Mouse (Mus musculus) midbrain, embryonic 11.5 days (tissue): Measurements from ENCODE around the gene Limch1. TPM values are rescaled to one million over a fixed set of nuclear protein-coding genes. Genes with fewer than 3 reads are reported as not detected.
A peak's percentile ranks its signal among the peaks of the same experiment; 100 is the strongest.

Experiments
- ATAC-seq: fragments of 200-750 bp; cut with Nextera tagmentation; 2 replicates; pipeline ENCODE4 v1.8.0; 2017; ENCODE audit warnings: moderate TSS enrichment, moderate library complexity; ENCODE audit not compliant: low FRiP score
- DNase-seq: peaks from one replicate; pipeline ENCODE4 v3.0.0; 2015; ENCODE audit warnings: low spot score; ENCODE audit errors: missing footprints
- H3K27ac ChIP-seq: fragments of 300-500 bp; sonication (generic); 2 replicates; pipeline ENCODE4 v1.5.1; 2014; ENCODE audit warnings: low read depth, low read length
- H3K27me3 ChIP-seq: fragments of 300-500 bp; sonication (generic); 2 replicates; pipeline ENCODE4 v1.6.1; 2014; ENCODE audit warnings: mild to moderate bottlenecking, low read length, moderate library complexity, mixed read lengths; ENCODE audit not compliant: control insufficient read depth, insufficient read depth
- H3K36me3 ChIP-seq: fragments of 300-500 bp; sonication (generic); 2 replicates; pipeline ENCODE4 v1.6.1; 2014; ENCODE audit warnings: mild to moderate bottlenecking, low read length, moderate library complexity, mixed read lengths; ENCODE audit not compliant: control insufficient read depth, insufficient read depth
- H3K4me1 ChIP-seq: fragments of 300-500 bp; sonication (generic); 2 replicates; pipeline ENCODE4 v1.6.1; 2014; ENCODE audit warnings: low read length; ENCODE audit not compliant: control insufficient read depth, insufficient read depth
- H3K4me2 ChIP-seq: fragments of 300-500 bp; sonication (generic); 2 replicates; pipeline ENCODE4 v1.6.1; 2014; ENCODE audit warnings: mild to moderate bottlenecking, moderate library complexity
- H3K4me3 ChIP-seq: fragments of 300-500 bp; sonication (generic); 2 replicates; pipeline ENCODE4 v1.5.1; 2014; ENCODE audit warnings: low read depth, low read length
- H3K9ac ChIP-seq: fragments of 300-500 bp; sonication (generic); 2 replicates; pipeline ENCODE4 v1.6.1; 2014; ENCODE audit warnings: low read length
- H3K9me3 ChIP-seq: fragments of 300-500 bp; sonication (generic); 2 replicates; pipeline ENCODE4 v1.6.1; 2016; ENCODE audit warnings: low read length; ENCODE audit not compliant: control insufficient read depth
- WGBS: fragments of 180-500 bp; shearing (Covaris S2); extraction: QIAGEN DNeasy Blood & Tissue Kit; methylation state at CpG from one replicate; pipeline ENCODE4 v1.1.7; 2014; 5-methylcytosine and 5-hydroxymethylcytosine counted together
- polyA plus RNA-seq: library from polyadenylated mRNA; unstranded; fragments of >200 nt; fragmentation: Nextera tagmentation; extraction: Ambion mirVana; gene quantifications from 2 replicates; pipeline ENCODE4 v1.2.1, GENCODE M21; 2014

The Limch1 gene
- polyA plus RNA-seq: 50.0 and 50.5 TPM in 2 replicates

DNA sequence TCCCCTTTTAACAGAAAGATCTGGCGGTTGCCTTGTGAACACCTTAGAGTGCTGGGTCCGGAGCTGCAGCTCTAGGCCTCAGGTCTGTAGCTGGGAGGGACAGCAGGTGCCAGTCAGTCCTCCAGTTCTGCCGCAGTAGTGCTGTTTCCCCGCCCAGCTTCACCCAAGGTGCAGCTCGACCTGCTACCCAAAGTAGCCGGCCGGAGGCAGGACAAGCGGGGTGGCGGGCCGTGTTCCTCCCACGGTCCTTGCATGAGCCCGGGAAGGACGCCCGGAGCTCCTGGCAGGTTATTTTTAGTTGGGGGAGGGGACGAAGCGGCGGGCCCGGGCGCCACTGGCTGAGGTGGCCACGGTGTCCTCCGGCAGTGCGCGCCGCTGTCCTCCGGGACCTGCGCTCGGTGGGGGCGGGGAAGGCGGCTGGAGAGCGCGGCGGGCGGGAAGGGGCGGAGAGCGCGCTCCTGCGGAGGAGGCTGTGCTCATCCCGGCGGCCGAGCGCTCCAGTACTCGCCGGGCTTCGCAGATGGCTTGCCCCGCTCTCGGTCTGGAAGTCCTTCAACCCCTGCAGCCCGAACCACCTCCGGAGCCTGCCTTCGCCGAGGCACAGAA is at the start of gene Limch1:
Gene Limch1, plus strand, starts transcription at position 438 of the 606 bp plus-strand sequence.
- Histone ChIP-seq H3K4me2 (peak within 1 kb of the TSS; percentile 82), H3K27me3 (peaks cover 8% of the 10 kb centered on the region), H3K4me3 (peak within 1 kb of the TSS; percentile 56), H3K9me3 (no peaks in the 10 kb centered on the region), H3K9ac (peak within 1 kb of the TSS; percentile 80), H3K27ac (peak within 1 kb of the TSS; percentile 21), H3K36me3 (no peaks in the 10 kb centered on the region), H3K4me1 (peaks cover 20% of the 10 kb centered on the region)
- ATAC-seq (peak; percentile 84), DNase-seq (no peak)
- under 1% methylated on average over 48 of the region's 50 CpGs for WGBS

DNA sequence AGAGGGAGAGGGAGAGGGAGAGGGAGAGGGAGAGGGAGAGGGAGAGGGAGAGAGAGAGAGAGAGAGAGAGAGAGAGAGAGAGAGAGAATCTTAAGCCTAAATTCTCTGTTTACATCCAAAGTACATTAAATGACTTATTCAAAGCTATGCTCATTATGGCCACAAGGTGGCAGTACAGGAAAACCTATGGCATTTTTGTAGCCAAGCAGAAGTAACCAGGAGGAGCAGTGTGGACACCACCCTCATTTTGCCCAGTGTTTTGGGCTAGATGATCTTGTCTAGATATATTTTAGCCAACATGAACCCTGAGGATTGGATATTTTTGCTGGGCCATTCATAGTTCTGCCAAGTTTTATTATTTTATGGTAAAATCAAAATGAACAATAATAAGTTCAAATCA is 48.5 kb upstream of the Limch1 start:
- Histone ChIP-seq H3K36me3 (no peaks in the 10 kb centered on the region), H3K4me3 (no peak overlapping the region), H3K4me2 (no peak overlapping the region), H3K27ac (no peak overlapping the region), H3K27me3 (no peaks in the 10 kb centered on the region), H3K9ac (no peak overlapping the region), H3K4me1 (no peaks in the 10 kb centered on the region), H3K9me3 (no peaks in the 10 kb centered on the region)
- ATAC-seq: 0 out of 2 replicates have a peak, but pooled peaks have one; percentile 35
- DNase-seq: peak; percentile 96

DNA sequence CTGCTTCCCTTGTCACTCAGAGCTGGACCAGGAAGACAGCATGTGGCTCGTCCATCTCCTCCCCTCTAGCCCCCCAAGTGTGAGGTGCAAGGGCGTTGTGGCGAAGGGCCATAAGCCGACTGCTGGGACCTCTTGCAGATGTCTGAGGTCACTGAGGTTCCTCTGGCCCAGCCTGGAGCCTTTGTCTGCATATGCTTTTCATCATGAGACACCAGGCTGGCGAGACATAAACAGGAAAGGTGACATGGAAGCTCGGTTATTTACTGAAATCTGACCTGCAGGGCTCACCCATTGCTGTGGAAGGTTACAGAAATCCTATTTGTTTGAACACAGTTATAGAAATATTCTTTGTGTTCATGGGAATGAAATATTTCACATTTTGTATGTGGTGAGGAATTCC is 45.7 kb upstream of the Limch1 start:
- H3K4me1 ChIP-seq: no peaks in the 10 kb centered on the region
- H3K4me3 ChIP-seq: no peak overlapping the region
- DNase-seq (no peak), ATAC-seq (no peak)
- no peak overlapping the region for H3K9ac ChIP-seq
- H3K36me3 ChIP-seq: no peaks in the 10 kb centered on the region
- no peaks in the 10 kb centered on the region for H3K9me3 ChIP-seq
- no peaks in the 10 kb centered on the region for H3K27me3 ChIP-seq
- H3K27ac ChIP-seq: no peak overlapping the region
- 66% methylated on average over 6 of the region's 6 CpGs for WGBS
- no peak overlapping the region for H3K4me2 ChIP-seq

DNA sequence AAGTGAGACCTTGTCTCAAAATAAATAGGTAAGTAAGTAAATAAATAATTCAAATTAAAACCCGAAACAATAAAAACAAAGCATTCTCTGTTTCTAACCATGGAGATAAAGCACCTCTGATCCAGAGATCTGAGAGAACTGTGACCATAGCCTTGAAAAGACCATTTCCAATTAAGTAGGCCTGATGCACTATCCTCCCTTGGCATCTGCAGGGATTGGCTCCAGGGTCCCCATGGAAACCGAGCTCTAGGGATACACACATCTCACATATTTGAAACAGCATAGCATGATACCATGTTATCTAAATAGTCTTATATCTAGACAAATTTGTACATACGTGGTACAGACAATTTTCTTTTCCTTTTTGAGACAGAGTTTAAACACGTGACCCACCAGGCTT is 43.7 kb upstream of the Limch1 start:
- 88% methylated on average over 4 of the region's 4 CpGs for WGBS
- Histone ChIP-seq H3K4me3 (no peak overlapping the region), H3K27ac (no peak overlapping the region), H3K4me1 (no peaks in the 10 kb centered on the region), H3K9ac (no peak overlapping the region), H3K27me3 (no peaks in the 10 kb centered on the region), H3K36me3 (no peaks in the 10 kb centered on the region), H3K9me3 (no peaks in the 10 kb centered on the region), H3K4me2 (no peak overlapping the region)
- ATAC-seq: no peak
- DNase-seq: no peak

DNA sequence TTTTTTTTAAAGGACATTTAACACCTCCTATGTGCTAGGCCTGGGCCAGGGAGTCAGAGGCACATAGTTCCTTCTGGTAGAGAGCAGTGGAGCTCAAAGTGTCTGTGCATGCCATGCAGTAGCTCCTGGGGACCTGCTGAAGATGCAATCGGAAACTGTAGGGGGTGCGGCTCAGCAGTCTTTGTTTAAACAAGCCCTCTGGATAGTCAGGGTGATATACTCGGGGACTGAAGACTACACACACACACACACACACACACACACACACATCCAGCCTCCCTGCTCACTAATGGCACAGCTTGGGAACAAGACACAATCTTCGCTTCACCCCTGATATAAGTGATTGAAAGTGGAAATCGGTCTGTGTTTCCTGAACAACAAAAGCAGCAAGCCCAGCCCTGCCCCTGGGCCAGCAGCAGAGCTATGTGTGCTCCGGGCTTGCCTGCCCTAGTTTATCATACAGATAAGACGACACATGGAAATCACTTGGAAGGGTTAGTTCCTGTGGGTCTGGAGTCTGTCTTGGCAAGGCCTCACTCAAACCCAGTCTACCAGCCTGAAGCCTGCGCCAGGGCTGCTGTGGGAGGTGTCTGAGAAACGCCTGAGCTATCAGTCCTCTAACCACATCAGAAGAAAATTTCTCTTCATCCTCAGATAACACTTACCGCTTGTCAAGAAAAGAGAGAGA is 42.2 kb upstream of the Limch1 start:
- Histone ChIP-seq H3K27me3 (no peaks in the 10 kb centered on the region), H3K4me2 (no peak overlapping the region), H3K36me3 (no peaks in the 10 kb centered on the region), H3K4me1 (no peaks in the 10 kb centered on the region), H3K9ac (no peak overlapping the region; the same call in 1 of the 2 replicates), H3K9me3 (no peaks in the 10 kb centered on the region), H3K4me3 (no peak overlapping the region), H3K27ac (no peak overlapping the region)
- 50% methylated on average over 10 of the region's 10 CpGs for WGBS
- DNase-seq: no peak
- ATAC-seq: no peak

DNA sequence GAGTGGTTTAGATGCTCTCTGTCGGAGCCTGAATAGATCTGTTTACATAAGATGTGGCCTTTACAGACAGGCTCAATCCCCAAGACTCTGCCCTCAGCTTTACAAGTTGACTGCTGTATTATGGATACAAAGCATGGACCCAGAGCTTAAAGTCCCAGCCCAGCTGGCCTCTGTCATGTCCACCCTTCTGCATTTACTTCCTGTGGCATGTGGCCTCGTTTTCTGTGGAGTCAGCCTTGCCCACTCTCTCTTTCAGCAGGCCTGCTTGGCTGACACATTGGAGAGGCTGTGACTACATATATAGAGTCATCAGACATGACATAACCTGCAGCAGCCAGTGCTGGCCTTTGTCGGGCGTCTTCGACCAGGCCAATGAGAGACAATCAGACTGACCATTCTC is 37.8 kb upstream of the Limch1 start:
- no peaks in the 10 kb centered on the region for H3K4me1 ChIP-seq
- H3K9ac ChIP-seq: no peak overlapping the region
- H3K27me3 ChIP-seq: no peaks in the 10 kb centered on the region
- DNase-seq: no peak
- H3K4me3 ChIP-seq: no peak overlapping the region
- no peaks in the 10 kb centered on the region for H3K36me3 ChIP-seq
- no peak for ATAC-seq
- H3K4me2 ChIP-seq: no peak overlapping the region
- H3K27ac ChIP-seq: no peak overlapping the region
- H3K9me3 ChIP-seq: no peaks in the 10 kb centered on the region
- WGBS: 82% methylated on average over 5 of the region's 5 CpGs

DNA sequence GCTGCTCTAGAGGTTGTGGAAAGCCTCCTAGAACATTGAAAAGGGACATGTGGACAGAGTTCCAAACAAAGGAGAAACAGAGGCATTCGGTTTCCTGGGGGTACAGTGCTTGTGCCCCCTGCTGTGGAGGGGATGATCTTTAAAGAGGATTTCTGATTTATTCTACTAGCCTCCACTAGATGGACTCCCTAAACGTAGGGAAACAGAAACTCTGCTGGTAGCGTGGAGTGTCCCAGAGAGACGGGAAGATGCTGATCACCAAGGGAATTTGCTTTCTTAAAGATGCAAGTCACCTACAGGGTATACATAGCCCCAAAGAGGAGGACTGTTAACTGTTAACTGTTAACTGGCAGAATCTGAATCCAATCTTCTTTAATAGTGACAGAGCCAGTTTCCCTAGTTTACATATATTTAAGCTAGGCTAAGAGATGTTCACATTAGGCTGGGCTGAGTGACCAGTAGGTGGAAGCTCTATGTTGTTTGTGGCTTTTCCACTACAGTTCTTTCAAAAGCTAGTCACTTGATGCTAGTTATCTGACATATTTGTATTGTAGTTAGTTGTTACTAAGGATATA is 35.1 kb upstream of the Limch1 start:
- Histone ChIP-seq H3K9ac (no peak overlapping the region), H3K9me3 (no peaks in the 10 kb centered on the region), H3K4me1 (no peaks in the 10 kb centered on the region), H3K36me3 (no peaks in the 10 kb centered on the region), H3K27ac (no peak overlapping the region), H3K27me3 (no peaks in the 10 kb centered on the region), H3K4me3 (no peak overlapping the region), H3K4me2 (no peak overlapping the region)
- ATAC-seq: no peak
- DNase-seq: no peak
- WGBS: 13% methylated on average over 4 of the region's 4 CpGs

DNA sequence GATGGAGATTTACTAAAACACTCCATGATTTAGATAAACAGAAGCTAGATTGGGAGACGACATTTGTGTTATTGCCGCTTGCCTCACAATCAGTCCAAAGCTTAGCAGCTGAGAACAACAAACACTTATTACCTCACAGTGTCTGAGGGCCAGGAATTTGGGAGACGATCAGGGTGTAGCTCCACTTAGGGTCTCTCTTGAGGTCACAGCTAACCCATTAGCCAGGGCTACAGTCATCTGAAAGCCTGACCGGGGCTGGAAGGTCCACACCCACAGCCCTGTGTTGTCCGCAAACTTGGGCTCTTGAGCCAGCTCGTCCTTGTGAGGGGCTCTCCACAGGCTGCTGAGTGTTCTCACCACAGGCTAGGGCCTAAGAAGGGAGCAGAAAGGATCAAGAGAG is 32.8 kb upstream of the Limch1 start:
- H3K27ac ChIP-seq: no peak overlapping the region
- no peak for ATAC-seq
- WGBS: 70% methylated on average over 6 of the region's 6 CpGs

DNA sequence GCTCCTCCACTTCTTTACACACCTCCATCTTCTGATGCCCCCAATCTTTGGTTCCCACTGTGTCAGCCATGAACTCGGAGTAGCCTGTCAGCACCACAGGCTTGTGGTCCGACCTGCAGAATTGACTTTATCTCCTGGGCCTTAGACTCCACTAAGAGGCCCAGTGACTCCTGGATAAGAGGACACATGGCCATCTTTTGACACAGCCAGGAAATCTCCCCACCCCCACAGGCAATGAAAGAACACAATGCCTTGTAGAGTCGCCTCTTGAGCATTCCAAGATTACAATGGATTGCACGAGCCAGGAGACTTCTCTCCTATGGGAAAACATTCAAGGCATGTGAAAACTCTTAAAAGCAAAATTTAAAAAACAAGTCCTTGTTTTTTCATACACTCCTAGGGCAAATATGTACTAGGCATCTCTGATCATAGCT is 30.1 kb upstream of the Limch1 start:
- H3K36me3 ChIP-seq: no peaks in the 10 kb centered on the region
- H3K27me3 ChIP-seq: no peaks in the 10 kb centered on the region
- no peak overlapping the region for H3K4me2 ChIP-seq
- ATAC-seq (no peak), DNase-seq (no peak)
- H3K27ac ChIP-seq: no peak overlapping the region
- WGBS: 45% methylated on average over 4 of the region's 4 CpGs
- peaks cover 12% of the 10 kb centered on the region for H3K4me1 ChIP-seq
- H3K9me3 ChIP-seq: no peaks in the 10 kb centered on the region
- H3K4me3 ChIP-seq: no peak overlapping the region
- no peak overlapping the region for H3K9ac ChIP-seq

More for the DNA sequence above, 32.8 kb upstream of the Limch1 start:
- Histone ChIP-seq H3K9ac (no peak overlapping the region), H3K4me3 (no peak overlapping the region), H3K36me3 (no peaks in the 10 kb centered on the region), H3K9me3 (no peaks in the 10 kb centered on the region), H3K4me1 (0 out of 2 replicates have a peak, but pooled peaks cover under 1% of the 10 kb centered on the region), H3K4me2 (no peak overlapping the region), H3K27me3 (no peaks in the 10 kb centered on the region)
- no peak for DNase-seq
